Mouse (Mus musculus): ENCODE results near the gene Dazl. TPM values are rescaled to one million over a fixed set of nuclear protein-coding genes. Genes with fewer than 3 reads are reported as not detected.

Dazl gene
- total RNA-seq (2023): not detected

GRCm38 (mm10) chr17:50293241-50293731 lies at the start of gene Dazl:
Gene Dazl, minus strand, starts transcription at chr17:50293636.

Other genes starting within 250 kb of the Dazl start
- 100 to 1,000 TPM; 133 to 143 TPM for gene Rftn1, start 103.0 kb downstream of the Dazl start, total RNA-seq (2023)
- 10 to 100 TPM; 91.9 to 96.0 TPM for gene Plcl2, start 215.8 kb upstream of the Dazl start, total RNA-seq (2023)